13 mouse cellular contexts compared by ENCODE assay signal in genomic region chr3:79976786-79977185, GRCm38 (mm10).
A peak's percentile ranks its signal among the peaks of the same experiment; 100 is the strongest.
DNase-seq lines count a peak whose midpoint lies in the region; ATAC-seq and TF ChIP-seq lines count a peak whose summit lies in the region.
"Had no signal": no experiment of that assay in that cellular context is flagged by ENCODE, and none has a peak within 500 bp of the region (broad histone marks: within the 10 kb centered on the region; RNA-seq: fewer than 3 reads in every experiment).

No protein-coding gene starts in this region.

- peak; percentile 36 to 38 for DNase-seq in kidney, postnatal 25 days
- no peak for DNase-seq in kidney, adult 18-20 months
- peak; percentile 44 for DNase-seq in NIH3T3 (ENCODE audit: low read depth)
- peak; percentile 54 for DNase-seq in brain, adult 2 months (ENCODE audit: low read depth, low spot score)
- peak; percentile 71 to 78 for DNase-seq in layer of hippocampus, adult 2 months (ENCODE audit: low spot score in 2 of 2)
- no peak for DNase-seq in spleen, postnatal 14 days (ENCODE audit: low spot score in 2 of 2)
- DNase-seq: forebrain, postnatal 0 days; kidney, adult 11 months; thymus, postnatal 14 days had no signal

- no peaks in the 10 kb centered on the region for H3K36me3 ChIP-seq in hindbrain, embryonic 13.5 days
- H3K36me3 ChIP-seq: embryonic facial prominence, embryonic 15.5 days; limb, embryonic 12.5 days had no signal

- H3K4me3 ChIP-seq in layer of hippocampus, adult 2 months: no peak overlapping the region
- no peak overlapping the region for H3K4me3 ChIP-seq in hindbrain, embryonic 13.5 days
- H3K4me3 ChIP-seq: embryonic facial prominence, embryonic 15.5 days; limb, embryonic 12.5 days had no signal

- H3K4me2 ChIP-seq in hindbrain, embryonic 13.5 days: no peak overlapping the region
- H3K4me2 ChIP-seq: embryonic facial prominence, embryonic 15.5 days; limb, embryonic 12.5 days had no signal

- no peaks in the 10 kb centered on the region for H3K27me3 ChIP-seq in hindbrain, embryonic 13.5 days
- H3K27me3 ChIP-seq: embryonic facial prominence, embryonic 15.5 days; limb, embryonic 12.5 days had no signal

- WGBS in hindbrain, embryonic 13.5 days: 54% methylated on average over 3 of the region's 3 CpGs

- H3K27ac ChIP-seq in layer of hippocampus, adult 2 months: peak overlapping the region; percentile 64
- no peak overlapping the region for H3K27ac ChIP-seq in hindbrain, embryonic 13.5 days
- H3K27ac ChIP-seq: limb, embryonic 12.5 days; macrophage had no signal

- TF ChIP-seq CTCF in layer of hippocampus, adult 2 months (conservative IDR thresholded peaks at IDR 0.05): no peak

- no peaks in the 10 kb centered on the region for H3K9me3 ChIP-seq in hindbrain, embryonic 13.5 days
- H3K9me3 ChIP-seq: embryonic facial prominence, embryonic 15.5 days; limb, embryonic 12.5 days had no signal

- ATAC-seq in hindbrain, embryonic 13.5 days (ENCODE audit: low FRiP score): no peak
- ATAC-seq: forebrain, postnatal 0 days had no signal

- H3K4me1 ChIP-seq in hindbrain, embryonic 13.5 days (replicated peaks): 0 out of 2 replicates have a peak, but pooled peaks cover 4% of the 10 kb centered on the region
- H3K4me1 ChIP-seq: limb, embryonic 12.5 days had no signal

- H3K9ac ChIP-seq in hindbrain, embryonic 13.5 days: no peak overlapping the region
- H3K9ac ChIP-seq: embryonic facial prominence, embryonic 15.5 days; forebrain, postnatal 0 days; limb, embryonic 12.5 days had no signal

Comparison
In these comparisons a context has a peak if more than half of its experiments do, and no peak if none do; other contexts are left out.
1. DNase-seq: peak in kidney, postnatal 25 days (2 of 2), NIH3T3 (single experiment), brain, adult 2 months (single experiment) and layer of hippocampus, adult 2 months (2 of 2); none in kidney, adult 18-20 months (single experiment) and spleen, postnatal 14 days (0 of 2).